Mouse (Mus musculus) ES-Bruce4 (cell line): Measurements from ENCODE around the gene Mmp17.

Experiments used
- CTCF ChIP-seq: IDR thresholded peaks from one replicate; pipeline ENCODE4 v1.8.1; 2011; ENCODE audit warnings: low read depth, low read length
- EP300 ChIP-seq: IDR thresholded peaks from 2 replicates; pipeline ENCODE4 v1.6.1; 2011; ENCODE audit warnings: low read depth, low read length; ENCODE audit not compliant: insufficient read depth
- POLR2A ChIP-seq: IDR thresholded peaks from one replicate; pipeline ENCODE4 v1.8.1; 2011; ENCODE audit warnings: low read length; ENCODE audit not compliant: insufficient read depth

- TF ChIP-seq POLR2A (no peak), CTCF (no peak), EP300 (no peak)
Measured at GRCm38 (mm10) chr5:129551991-129552390, 32.0 kb upstream of the Mmp17 start.
